Mouse (Mus musculus) myocyte (in vitro differentiated cells): ENCODE measurements around the gene 3110082I17Rik.

Experiments used
- CEBPB ChIP-seq: IDR thresholded peaks from 2 replicates; pipeline ENCODE4 v1.6.1; 2011; ENCODE audit warnings: mild to moderate bottlenecking, moderate library complexity; ENCODE audit not compliant: poor library complexity, insufficient read depth, severe bottlenecking
- MAX ChIP-seq: IDR thresholded peaks from one replicate; pipeline ENCODE4 v1.6.1; 2011; ENCODE audit warnings: low read depth, mild to moderate bottlenecking, control low read depth
- POLR2A ChIP-seq: IDR thresholded peaks from one replicate; pipeline ENCODE4 v1.6.1; 2011; ENCODE audit warnings: low read depth, mild to moderate bottlenecking, control low read depth, moderate library complexity; ENCODE audit not compliant: insufficient read length
- REST ChIP-seq: IDR thresholded peaks from one replicate; pipeline ENCODE4 v1.6.1; 2011; ENCODE audit warnings: mild to moderate bottlenecking, control low read depth, moderate library complexity; ENCODE audit not compliant: insufficient read depth, insufficient read length
- TCF12 ChIP-seq: IDR thresholded peaks from one replicate; pipeline ENCODE4 v1.6.1; 2011; ENCODE audit warnings: mild to moderate bottlenecking, control low read depth; ENCODE audit not compliant: poor library complexity, insufficient read depth, severe bottlenecking
- USF1 ChIP-seq: IDR thresholded peaks from one replicate; pipeline ENCODE4 v1.6.1; 2011; ENCODE audit warnings: low read depth, mild to moderate bottlenecking, control low read depth, moderate library complexity

GRCm38 (mm10) chr5:139483171-139483848 is 23.0 kb upstream of the 3110082I17Rik start:
- no peak for TF ChIP-seq POLR2A
- no peak for TF ChIP-seq USF1
- no peak for TF ChIP-seq MAX
- TF ChIP-seq REST: no peak
- TF ChIP-seq TCF12: no peak
- no peak for TF ChIP-seq CEBPB
